Mouse (Mus musculus): Measurements from ENCODE around the gene Gm37240. TPM values are rescaled to one million over a fixed set of nuclear protein-coding genes. Genes with fewer than 3 reads are reported as not detected.

The Gm37240 gene
- polyA plus RNA-seq, 1 experiment from 2014 or later, result 3.2 TPM

DNA sequence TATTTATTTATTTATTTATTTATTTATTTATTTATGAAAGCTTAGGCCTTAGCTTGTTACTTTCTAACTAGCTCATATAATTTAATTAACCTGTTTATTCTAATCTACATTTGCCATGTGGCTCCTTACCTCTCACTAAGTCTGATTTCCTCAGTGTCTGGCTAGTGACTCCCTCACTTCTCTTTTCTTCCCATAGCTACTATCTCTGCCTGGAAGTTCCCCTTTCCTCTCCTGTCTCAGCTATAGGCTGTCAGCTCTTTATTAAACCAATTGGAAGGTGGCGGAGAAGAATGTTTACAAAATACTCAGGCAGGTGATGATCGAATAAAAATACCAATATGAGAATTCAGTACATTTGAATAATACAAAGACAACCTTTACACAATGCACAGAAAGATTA, 1044.5 kb downstream of the Gm37240 start:
- Histone ChIP-seq H3K9me3 (replicated peaks; ENCODE audit: control insufficient read depth, low read length) (no peaks in the 10 kb centered on the region), H3K4me2 (ENCODE audit: low read depth, low read length) (no peak overlapping the region), H3K9ac (replicated peaks; ENCODE audit: low read length) (no peak overlapping the region), H3K27me3 (ENCODE audit: control insufficient read depth, insufficient read depth, low read length) (no peaks in the 10 kb centered on the region), H3K4me3 (ENCODE audit: low read depth, low read length) (no peak overlapping the region), H3K4me1 (ENCODE audit: control insufficient read depth, insufficient read depth, low read length) (no peaks in the 10 kb centered on the region), H3K36me3 (replicated peaks; ENCODE audit: control insufficient read depth, insufficient read depth, low read depth, low read length) (no peaks in the 10 kb centered on the region), H3K27ac (replicated peaks; ENCODE audit: low read depth, low read length) (no peak overlapping the region)
- ATAC-seq (replicated peaks; ENCODE audit: insufficient number of reproducible peaks, low FRiP score, low TSS enrichment, low read depth), result no peak
- DNase-seq (ENCODE audit: low spot score), result no peak
- WGBS, result 89% methylated on average over 2 of the region's 2 CpGs

DNA sequence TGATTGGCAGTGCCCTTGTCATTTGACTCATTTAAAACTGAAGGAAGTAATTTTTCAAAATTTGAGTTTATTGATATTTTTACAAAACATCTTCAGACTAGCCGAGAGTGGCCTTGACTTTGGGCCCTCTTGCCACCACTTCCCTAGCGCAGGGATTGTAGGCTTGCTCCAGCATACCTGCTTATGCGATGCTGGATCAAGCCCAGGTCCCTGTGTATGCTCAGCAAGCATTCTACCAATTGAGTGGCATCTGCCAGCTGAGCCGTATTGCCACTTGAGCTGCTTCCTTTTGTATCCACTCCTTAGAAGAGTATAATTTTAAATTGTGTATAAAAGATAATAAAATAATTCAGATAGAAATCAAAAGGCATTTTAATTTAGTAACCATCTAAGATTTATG, 1046.0 kb downstream of the Gm37240 start:
- no peak for ATAC-seq (replicated peaks; ENCODE audit: insufficient number of reproducible peaks, low FRiP score, low TSS enrichment, low read depth)
- no peak for DNase-seq (ENCODE audit: low spot score)
- Histone ChIP-seq H3K4me1 (ENCODE audit: control insufficient read depth, insufficient read depth, low read length) (no peaks in the 10 kb centered on the region), H3K4me3 (ENCODE audit: low read depth, low read length) (no peak overlapping the region), H3K9me3 (replicated peaks; ENCODE audit: control insufficient read depth, low read length) (no peaks in the 10 kb centered on the region), H3K4me2 (ENCODE audit: low read depth, low read length) (no peak overlapping the region), H3K9ac (replicated peaks; ENCODE audit: low read length) (no peak overlapping the region), H3K27ac (replicated peaks; ENCODE audit: low read depth, low read length) (no peak overlapping the region), H3K27me3 (ENCODE audit: control insufficient read depth, insufficient read depth, low read length) (no peaks in the 10 kb centered on the region), H3K36me3 (replicated peaks; ENCODE audit: control insufficient read depth, insufficient read depth, low read depth, low read length) (no peaks in the 10 kb centered on the region)
- 86% methylated on average over 4 of the region's 4 CpGs for WGBS

DNA sequence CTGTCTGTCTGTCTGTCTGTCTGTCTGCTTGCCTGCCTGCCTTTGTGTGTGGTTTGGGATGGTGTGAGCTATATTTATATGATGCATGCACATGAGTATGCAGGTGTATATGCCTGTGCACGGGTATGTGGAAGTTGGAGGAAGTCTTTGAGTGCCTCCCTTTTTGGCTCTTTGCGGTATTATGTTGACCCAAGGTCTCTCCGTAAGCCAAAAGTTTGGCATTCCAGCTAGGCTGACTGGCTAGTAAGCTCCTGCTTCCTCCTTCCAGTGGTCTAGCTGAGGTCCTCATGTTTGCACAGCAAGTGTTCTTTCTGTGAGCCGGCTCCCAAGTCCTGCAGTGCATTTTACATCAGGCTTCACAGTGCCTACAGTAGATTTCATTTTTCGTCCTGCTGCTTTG, 1047.8 kb downstream of the Gm37240 start:
- Histone ChIP-seq H3K4me1 (ENCODE audit: control insufficient read depth, insufficient read depth, low read length) (no peaks in the 10 kb centered on the region), H3K27me3 (ENCODE audit: control insufficient read depth, insufficient read depth, low read length) (no peaks in the 10 kb centered on the region), H3K4me2 (ENCODE audit: low read depth, low read length) (no peak overlapping the region), H3K36me3 (replicated peaks; ENCODE audit: control insufficient read depth, insufficient read depth, low read depth, low read length) (no peaks in the 10 kb centered on the region), H3K4me3 (ENCODE audit: low read depth, low read length) (no peak overlapping the region), H3K9me3 (replicated peaks; ENCODE audit: control insufficient read depth, low read length) (no peaks in the 10 kb centered on the region), H3K9ac (replicated peaks; ENCODE audit: low read length) (no peak overlapping the region), H3K27ac (replicated peaks; ENCODE audit: low read depth, low read length) (no peak overlapping the region)
- ATAC-seq (replicated peaks; ENCODE audit: insufficient number of reproducible peaks, low FRiP score, low TSS enrichment, low read depth) (no peak), DNase-seq (ENCODE audit: low spot score) (no peak)
- 87% methylated on average over 5 of the region's 5 CpGs for WGBS

DNA sequence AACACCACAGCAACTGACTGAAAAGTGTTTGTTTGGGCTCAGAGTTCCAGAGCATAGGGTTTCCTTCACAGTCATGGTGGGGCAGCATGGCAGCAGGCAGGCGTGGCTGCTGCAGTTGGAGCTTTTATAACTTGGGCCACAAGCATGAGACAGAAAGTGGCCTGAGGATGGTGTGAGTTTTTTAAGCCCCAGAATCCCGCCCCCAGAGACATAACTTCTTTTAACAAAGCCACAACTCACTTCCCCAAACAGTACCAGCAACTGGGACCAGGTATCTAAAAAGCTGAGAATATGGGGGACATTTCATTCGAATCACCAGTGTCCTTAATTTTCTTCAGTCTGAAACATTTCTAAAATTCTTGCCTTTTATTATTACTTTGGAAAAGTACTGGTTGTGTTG, 1049.3 kb downstream of the Gm37240 start:
- no peaks in the 10 kb centered on the region for H3K4me1 ChIP-seq (ENCODE audit: control insufficient read depth, insufficient read depth, low read length)
- 91% methylated on average over 3 of the region's 3 CpGs for WGBS
- no peak overlapping the region for H3K9ac ChIP-seq (replicated peaks; ENCODE audit: low read length)
- no peaks in the 10 kb centered on the region for H3K27me3 ChIP-seq (ENCODE audit: control insufficient read depth, insufficient read depth, low read length)
- no peak for DNase-seq (ENCODE audit: low spot score)
- H3K9me3 ChIP-seq (replicated peaks; ENCODE audit: control insufficient read depth, low read length), result no peaks in the 10 kb centered on the region
- no peak overlapping the region for H3K4me2 ChIP-seq (ENCODE audit: low read depth, low read length)
- no peak overlapping the region for H3K27ac ChIP-seq (replicated peaks; ENCODE audit: low read depth, low read length)
- no peaks in the 10 kb centered on the region for H3K36me3 ChIP-seq (replicated peaks; ENCODE audit: control insufficient read depth, insufficient read depth, low read depth, low read length)
- no peak for ATAC-seq (replicated peaks; ENCODE audit: insufficient number of reproducible peaks, low FRiP score, low TSS enrichment, low read depth)
- no peak overlapping the region for H3K4me3 ChIP-seq (ENCODE audit: low read depth, low read length)

DNA sequence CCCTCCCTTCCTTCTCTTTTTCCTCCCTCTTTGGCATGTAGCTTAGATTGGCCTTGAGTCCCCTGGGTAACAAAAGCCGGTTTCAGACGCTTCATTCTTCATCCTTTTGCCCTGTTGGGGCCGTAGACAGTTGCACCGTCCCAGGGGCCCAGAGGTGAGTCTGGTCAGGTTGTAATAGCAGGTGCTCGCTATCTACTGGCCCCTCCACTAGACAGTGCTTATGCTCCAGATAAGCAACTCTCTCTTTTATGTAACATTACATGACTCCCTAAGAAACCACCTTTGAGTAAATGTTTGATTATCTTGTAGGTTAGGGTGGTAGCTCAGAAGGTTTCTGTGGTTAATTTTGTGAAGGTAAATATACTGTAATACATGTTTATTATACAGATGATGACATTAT, 1051.3 kb downstream of the Gm37240 start:
- Histone ChIP-seq H3K27me3 (ENCODE audit: control insufficient read depth, insufficient read depth, low read length) (no peaks in the 10 kb centered on the region), H3K4me3 (ENCODE audit: low read depth, low read length) (no peak overlapping the region), H3K9me3 (replicated peaks; ENCODE audit: control insufficient read depth, low read length) (no peaks in the 10 kb centered on the region), H3K27ac (replicated peaks; ENCODE audit: low read depth, low read length) (no peak overlapping the region), H3K4me1 (ENCODE audit: control insufficient read depth, insufficient read depth, low read length) (no peaks in the 10 kb centered on the region), H3K36me3 (replicated peaks; ENCODE audit: control insufficient read depth, insufficient read depth, low read depth, low read length) (no peaks in the 10 kb centered on the region), H3K4me2 (ENCODE audit: low read depth, low read length) (no peak overlapping the region), H3K9ac (replicated peaks; ENCODE audit: low read length) (no peak overlapping the region)
- ATAC-seq (replicated peaks; ENCODE audit: insufficient number of reproducible peaks, low FRiP score, low TSS enrichment, low read depth) (no peak), DNase-seq (ENCODE audit: low spot score) (no peak)
- 86% methylated on average over 5 of the region's 5 CpGs for WGBS

- no peak overlapping the region for H3K4me3 ChIP-seq (ENCODE audit: low read depth, low read length)
- no peak overlapping the region for H3K9ac ChIP-seq (replicated peaks; ENCODE audit: low read length)
- DNase-seq (ENCODE audit: low spot score) (no peak), ATAC-seq (replicated peaks; ENCODE audit: insufficient number of reproducible peaks, low FRiP score, low TSS enrichment, low read depth) (no peak)
- H3K36me3 ChIP-seq (replicated peaks; ENCODE audit: control insufficient read depth, insufficient read depth, low read depth, low read length), result no peaks in the 10 kb centered on the region
- no peaks in the 10 kb centered on the region for H3K27me3 ChIP-seq (ENCODE audit: control insufficient read depth, insufficient read depth, low read length)
- H3K4me1 ChIP-seq (ENCODE audit: control insufficient read depth, insufficient read depth, low read length), result no peaks in the 10 kb centered on the region
- H3K27ac ChIP-seq (replicated peaks; ENCODE audit: low read depth, low read length), result no peak overlapping the region
- 74% methylated on average over 1 of the region's 1 CpGs for WGBS
- H3K9me3 ChIP-seq (replicated peaks; ENCODE audit: control insufficient read depth, low read length), result no peaks in the 10 kb centered on the region
- no peak overlapping the region for H3K4me2 ChIP-seq (ENCODE audit: low read depth, low read length)
These were observed 1058.0 kb downstream of the Gm37240 start for GRCm38 (mm10) chr3:84829366-84829765.

DNA sequence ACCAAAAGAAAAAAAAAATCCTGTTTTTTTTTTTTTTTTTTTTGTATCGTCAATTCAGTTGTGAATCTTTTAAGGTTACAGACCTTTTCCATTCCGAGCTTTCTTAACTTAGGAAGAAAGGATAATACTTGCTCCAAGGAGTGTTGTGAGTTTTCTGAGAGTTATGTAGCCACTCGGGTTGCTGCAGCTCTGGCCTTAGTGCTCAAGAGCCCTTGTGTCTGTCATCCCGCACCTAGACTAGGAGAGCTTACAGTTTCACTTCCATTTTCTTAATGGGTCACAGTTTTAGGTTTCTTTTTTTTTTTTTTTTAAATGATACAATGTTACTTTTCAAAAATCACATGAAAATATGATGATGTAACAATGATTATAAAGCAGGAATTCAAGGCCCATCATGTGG, 1059.7 kb downstream of the Gm37240 start:
- H3K9me3 ChIP-seq (replicated peaks; ENCODE audit: control insufficient read depth, low read length), result no peaks in the 10 kb centered on the region
- no peaks in the 10 kb centered on the region for H3K36me3 ChIP-seq (replicated peaks; ENCODE audit: control insufficient read depth, insufficient read depth, low read depth, low read length)
- H3K27me3 ChIP-seq (ENCODE audit: control insufficient read depth, insufficient read depth, low read length), result no peaks in the 10 kb centered on the region
- no peak overlapping the region for H3K4me3 ChIP-seq (ENCODE audit: low read depth, low read length)
- no peak overlapping the region for H3K9ac ChIP-seq (replicated peaks; ENCODE audit: low read length)
- DNase-seq (ENCODE audit: low spot score) (no peak), ATAC-seq (replicated peaks; ENCODE audit: insufficient number of reproducible peaks, low FRiP score, low TSS enrichment, low read depth) (no peak)
- no peaks in the 10 kb centered on the region for H3K4me1 ChIP-seq (ENCODE audit: control insufficient read depth, insufficient read depth, low read length)
- H3K4me2 ChIP-seq (ENCODE audit: low read depth, low read length), result no peak overlapping the region
- WGBS, result 87% methylated on average over 4 of the region's 4 CpGs
- H3K27ac ChIP-seq (replicated peaks; ENCODE audit: low read depth, low read length), result no peak overlapping the region

DNA sequence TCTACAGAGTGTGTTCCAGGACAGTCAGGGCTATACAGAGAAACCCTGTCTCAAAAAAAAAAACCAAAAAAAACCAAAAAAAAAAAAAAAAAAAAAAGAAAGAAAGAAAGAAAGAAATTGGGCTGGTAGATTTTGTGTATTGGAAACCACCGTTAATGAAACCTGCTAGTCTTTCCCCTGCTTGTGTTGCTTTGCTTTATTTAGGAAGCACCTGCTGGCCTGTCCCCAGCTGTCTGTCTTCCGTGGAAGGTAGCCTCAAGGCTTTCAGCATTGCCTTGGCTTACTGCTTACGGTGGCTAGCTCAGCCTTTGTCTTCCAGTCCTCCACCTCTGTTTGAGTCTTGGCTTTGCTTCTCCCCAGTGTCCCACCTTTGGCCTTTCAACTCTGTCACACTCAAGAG, 1060.4 kb downstream of the Gm37240 start:
- H3K27me3 ChIP-seq (ENCODE audit: control insufficient read depth, insufficient read depth, low read length), result no peaks in the 10 kb centered on the region
- no peaks in the 10 kb centered on the region for H3K4me1 ChIP-seq (ENCODE audit: control insufficient read depth, insufficient read depth, low read length)
- WGBS, result 75% methylated on average over 3 of the region's 3 CpGs
- H3K4me3 ChIP-seq (ENCODE audit: low read depth, low read length), result no peak overlapping the region
- H3K27ac ChIP-seq (replicated peaks; ENCODE audit: low read depth, low read length), result no peak overlapping the region
- DNase-seq (ENCODE audit: low spot score) (no peak), ATAC-seq (replicated peaks; ENCODE audit: insufficient number of reproducible peaks, low FRiP score, low TSS enrichment, low read depth) (no peak)
- H3K4me2 ChIP-seq (ENCODE audit: low read depth, low read length), result no peak overlapping the region
- no peaks in the 10 kb centered on the region for H3K36me3 ChIP-seq (replicated peaks; ENCODE audit: control insufficient read depth, insufficient read depth, low read depth, low read length)
- H3K9me3 ChIP-seq (replicated peaks; ENCODE audit: control insufficient read depth, low read length), result no peaks in the 10 kb centered on the region
- no peak overlapping the region for H3K9ac ChIP-seq (replicated peaks; ENCODE audit: low read length)

DNA sequence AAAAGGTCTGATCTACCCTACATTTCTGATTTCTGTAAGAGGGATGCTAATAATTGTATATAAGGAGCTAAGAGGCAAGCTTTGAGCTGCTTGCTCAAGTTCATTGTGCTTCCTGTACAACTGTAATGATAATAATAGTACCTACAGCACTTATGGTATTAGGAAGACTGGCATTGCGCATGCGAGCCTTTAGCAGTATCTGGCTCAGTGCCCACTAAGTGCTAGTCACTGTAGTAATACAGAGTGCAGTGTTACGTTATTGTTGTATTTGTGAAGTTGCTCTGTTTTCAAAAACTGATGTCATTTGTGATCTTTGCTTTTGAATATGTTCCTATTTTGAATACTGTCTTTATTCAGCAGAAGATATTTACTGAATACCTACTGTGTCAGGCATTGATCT, 1060.9 kb downstream of the Gm37240 start:
- Histone ChIP-seq H3K4me2 (ENCODE audit: low read depth, low read length) (no peak overlapping the region), H3K9ac (replicated peaks; ENCODE audit: low read length) (no peak overlapping the region)
- ATAC-seq (replicated peaks; ENCODE audit: insufficient number of reproducible peaks, low FRiP score, low TSS enrichment, low read depth), result no peak

More for the DNA sequence above, 1060.9 kb downstream of the Gm37240 start:
- Histone ChIP-seq H3K36me3 (replicated peaks; ENCODE audit: control insufficient read depth, insufficient read depth, low read depth, low read length) (no peaks in the 10 kb centered on the region), H3K27me3 (ENCODE audit: control insufficient read depth, insufficient read depth, low read length) (no peaks in the 10 kb centered on the region), H3K4me1 (ENCODE audit: control insufficient read depth, insufficient read depth, low read length) (no peaks in the 10 kb centered on the region), H3K9me3 (replicated peaks; ENCODE audit: control insufficient read depth, low read length) (no peaks in the 10 kb centered on the region), H3K4me3 (ENCODE audit: low read depth, low read length) (no peak overlapping the region), H3K27ac (replicated peaks; ENCODE audit: low read depth, low read length) (no peak overlapping the region)
- WGBS, result 92% methylated on average over 3 of the region's 3 CpGs
- DNase-seq (ENCODE audit: low spot score), result no peak
